Comparison of ENCODE assay signal across 8 mouse cellular contexts in genomic region chr14:52304644-52305271, GRCm38 (mm10). TPM values are rescaled to one million over a fixed set of nuclear protein-coding genes. Genes with fewer than 3 reads are reported as not detected.
DNase-seq lines count a peak whose midpoint lies in the region; ATAC-seq lines count a peak whose summit lies in the region.

TSS of gene Mettl3 (minus strand) at chr14:52305128.

- H3K36me3 ChIP-seq in hindbrain, embryonic 14.5 days (replicated peaks; ENCODE audit: control insufficient read depth, insufficient read depth) = peaks cover 19% of the 10 kb centered on the region

- H3K27ac ChIP-seq in hindbrain, embryonic 14.5 days = peak within 1 kb of the TSS; percentile 93

- peak; percentile 96 for ATAC-seq in hindbrain, embryonic 14.5 days (ENCODE audit: low FRiP score)

- under 1% methylated on average over 46 of the region's 46 CpGs for WGBS in hindbrain, embryonic 14.5 days

- peak within 1 kb of the TSS; percentile 71 for H3K9ac ChIP-seq in hindbrain, embryonic 14.5 days

- DNase-seq in R1 (ENCODE audit: low read depth, low spot score) = peak; percentile 96
- DNase-seq in cerebellum, postnatal 25 days = peak; percentile 92 to 93
- peak; percentile 83 to 92 for DNase-seq in frontal cortex, postnatal 25 days (ENCODE audit: low spot score in 2 of 2)
- peak; percentile 96 for DNase-seq in hindbrain, embryonic 14.5 days (ENCODE audit: low spot score)
- DNase-seq in layer of hippocampus, postnatal 36 days = peak; percentile 84 to 88
- peak; percentile 97 for DNase-seq in lung, postnatal 36 days
- peak; percentile 98 for DNase-seq in retina, postnatal 1 day
- DNase-seq in urinary bladder, adult 18-20 months (ENCODE audit: low spot score in 2 of 2) = peak; percentile 80 to 88

- H3K4me3 ChIP-seq in hindbrain, embryonic 14.5 days (replicated peaks; ENCODE audit: low read length) = peak within 1 kb of the TSS; percentile 63

- H3K4me2 ChIP-seq in hindbrain, embryonic 14.5 days (replicated peaks) = peak within 1 kb of the TSS; percentile 59

- H3K4me1 ChIP-seq in hindbrain, embryonic 14.5 days (replicated peaks; ENCODE audit: control insufficient read depth, insufficient read depth, low read length) = peaks cover 8% of the 10 kb centered on the region

- H3K9me3 ChIP-seq in hindbrain, embryonic 14.5 days (ENCODE audit: control insufficient read depth, low read length) = no peaks in the 10 kb centered on the region

- H3K27me3 ChIP-seq in hindbrain, embryonic 14.5 days (ENCODE audit: control insufficient read depth, insufficient read depth, low read length) = no peaks in the 10 kb centered on the region

RNA-seq across cellular contexts. Expression of gene Mettl3, which starts in this region (rescaled TPM):
- polyA plus RNA-seq in hindbrain, embryonic 14.5 days (2014; fragmentation: Nextera tagmentation; extraction: Ambion mirVana) = 37.1 and 37.8 TPM in 2 replicates
- total RNA-seq in layer of hippocampus, postnatal 36 days (2021) = 10 to 100 TPM; 49.8 to 54.0 TPM

Comparison
In these comparisons a context has a peak if more than half of its experiments do, and no peak if none do; other contexts are left out.
1. Peak in every context shown above with its lines: DNase-seq, ATAC-seq, H3K4me3 ChIP-seq and H3K27ac ChIP-seq.